Mouse (Mus musculus) thymus, adult 2 months (tissue): ENCODE data around the gene Ggcx.

Experiments
- CTCF ChIP-seq: fragments of 200-500 bp; IDR thresholded peaks from 2 replicates; pipeline ENCODE4 v1.5.1; 2012; ENCODE audit warnings: mild to moderate bottlenecking, control low read depth, low read length, moderate library complexity, borderline replicate concordance; ENCODE audit not compliant: control insufficient read depth, poor library complexity, insufficient read depth; ENCODE audit errors: extremely low read depth
- POLR2A ChIP-seq: fragments of 200-500 bp; IDR thresholded peaks from 2 replicates; pipeline ENCODE4 v1.6.1; 2012; ENCODE audit warnings: mild to moderate bottlenecking, low read length, control low read depth, moderate library complexity; ENCODE audit not compliant: control insufficient read depth, poor library complexity, insufficient read depth; ENCODE audit errors: extremely low read depth

DNA sequence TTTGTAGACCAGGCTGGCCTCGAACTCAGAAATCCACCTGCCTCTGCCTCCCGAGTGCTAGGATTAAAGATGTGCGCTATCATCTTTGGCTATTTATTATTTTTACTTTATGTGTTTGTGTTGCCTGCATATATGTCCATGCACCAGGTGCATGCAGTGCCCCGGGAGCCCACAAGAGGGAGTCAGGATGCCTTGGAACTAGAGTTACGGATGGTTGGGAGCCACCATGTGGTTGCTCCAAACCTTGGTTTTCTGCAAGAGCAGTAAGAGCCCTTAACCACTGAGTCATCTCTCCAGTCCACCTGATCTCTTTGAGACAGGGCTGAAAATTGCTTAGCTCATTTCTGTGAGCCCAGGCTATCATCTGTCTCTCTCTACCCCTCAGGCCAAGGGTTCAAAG, 7.0 kb upstream of the Ggcx start:
- TF ChIP-seq CTCF, result peak; percentile 89
- no peak for TF ChIP-seq POLR2A
